Mouse (Mus musculus): ENCODE data around the gene Frmpd3. TPM values are rescaled to one million over a fixed set of nuclear protein-coding genes. Genes with fewer than 3 reads are reported as not detected.

Gene Frmpd3
- polyA plus RNA-seq (2012), result not detected in 2 replicates

DNA sequence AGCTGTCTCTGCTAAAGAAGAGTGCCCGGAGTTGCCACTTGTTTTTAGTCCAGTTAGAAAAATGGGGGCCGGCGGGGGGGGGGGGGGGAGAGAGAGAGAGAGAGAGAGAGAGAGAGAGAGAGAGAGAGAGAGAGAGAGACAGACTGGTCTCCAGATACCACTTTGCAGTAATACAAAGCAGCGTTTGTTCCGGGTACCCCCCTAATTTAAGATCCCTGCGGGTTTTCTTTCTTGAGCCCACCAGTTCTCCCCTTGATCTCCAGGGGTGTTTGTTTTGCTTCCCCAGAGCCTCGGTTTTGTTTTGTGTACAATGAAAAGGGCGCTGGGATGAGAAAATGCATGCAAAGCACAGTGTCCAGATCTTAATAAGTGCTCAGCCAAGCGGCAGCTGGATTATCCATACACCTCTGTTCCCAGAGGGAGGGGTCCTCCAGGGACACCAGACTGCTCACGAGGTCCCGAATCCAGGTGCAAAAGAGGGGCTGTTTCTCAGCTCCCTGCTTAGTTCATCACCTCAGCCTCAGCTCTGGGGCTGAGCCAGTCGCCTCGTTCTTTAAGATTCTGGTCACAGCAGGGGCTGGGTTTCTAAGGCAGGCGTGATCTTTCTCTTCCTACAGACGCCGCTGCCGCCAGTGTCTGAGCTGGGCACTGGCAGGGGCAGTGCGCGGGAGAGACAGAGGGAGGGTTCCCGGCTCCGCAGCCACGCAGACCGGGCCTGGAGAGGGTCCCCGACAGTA is at the start of gene Frmpd3:
Frmpd3 (plus strand) TSS at position 608 of the 737 bp plus-strand sequence.
- no peak for TF ChIP-seq GATA1 (IDR thresholded peaks at IDR 0.05; ENCODE audit: low read length)

DNA sequence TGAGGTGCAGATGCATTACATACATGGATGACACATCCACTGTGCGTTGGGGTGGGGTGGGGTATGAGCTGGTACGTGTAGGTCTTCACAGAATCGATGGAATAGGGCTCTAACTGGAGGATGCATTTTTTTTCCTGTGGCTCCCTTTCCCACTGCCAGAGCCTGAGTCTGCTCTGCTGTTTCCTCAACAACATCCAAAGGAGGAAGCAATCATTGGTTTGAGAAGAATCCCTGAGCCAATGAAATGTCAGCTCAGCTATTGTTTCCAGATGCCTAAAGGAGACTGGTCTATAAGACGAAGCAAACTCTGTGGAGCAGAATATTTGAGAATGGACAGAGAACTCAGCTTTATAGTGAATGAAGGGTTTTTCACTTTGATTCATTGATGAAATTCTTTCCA is 38.3 kb upstream of the Frmpd3 start:
- TF ChIP-seq GATA1 (IDR thresholded peaks at IDR 0.05; ENCODE audit: low read length), result no peak

GRCm38 (mm10) chrX:140305652-140306051 is 36.4 kb upstream of the Frmpd3 start:
- no peak for TF ChIP-seq GATA1 (IDR thresholded peaks at IDR 0.05; ENCODE audit: low read length)

DNA sequence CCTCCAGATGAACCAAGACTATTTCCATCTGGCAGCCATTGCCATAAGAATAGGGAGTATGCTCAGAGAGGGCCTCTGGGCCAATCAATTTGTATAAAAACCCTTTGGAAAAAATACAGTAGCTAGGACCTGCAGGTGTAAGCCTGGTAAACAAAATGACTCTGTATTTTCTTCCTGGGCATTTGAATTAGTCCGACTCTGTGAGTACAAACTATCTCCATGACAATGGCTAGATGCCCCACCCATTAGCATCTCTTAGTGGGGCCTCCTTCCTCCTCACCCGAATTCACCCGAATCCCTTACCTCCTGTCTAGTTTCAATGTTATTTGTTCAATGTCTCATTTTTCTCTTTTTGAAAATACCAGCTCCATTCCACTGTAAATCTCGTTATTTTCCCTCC is 24.1 kb upstream of the Frmpd3 start:
- no peak for TF ChIP-seq GATA1 (IDR thresholded peaks at IDR 0.05; ENCODE audit: low read length)

- no peak for TF ChIP-seq GATA1 (IDR thresholded peaks at IDR 0.05; ENCODE audit: low read length)
Observed at GRCm38 (mm10) chrX:140319131-140319530, 22.9 kb upstream of the Frmpd3 start.

DNA sequence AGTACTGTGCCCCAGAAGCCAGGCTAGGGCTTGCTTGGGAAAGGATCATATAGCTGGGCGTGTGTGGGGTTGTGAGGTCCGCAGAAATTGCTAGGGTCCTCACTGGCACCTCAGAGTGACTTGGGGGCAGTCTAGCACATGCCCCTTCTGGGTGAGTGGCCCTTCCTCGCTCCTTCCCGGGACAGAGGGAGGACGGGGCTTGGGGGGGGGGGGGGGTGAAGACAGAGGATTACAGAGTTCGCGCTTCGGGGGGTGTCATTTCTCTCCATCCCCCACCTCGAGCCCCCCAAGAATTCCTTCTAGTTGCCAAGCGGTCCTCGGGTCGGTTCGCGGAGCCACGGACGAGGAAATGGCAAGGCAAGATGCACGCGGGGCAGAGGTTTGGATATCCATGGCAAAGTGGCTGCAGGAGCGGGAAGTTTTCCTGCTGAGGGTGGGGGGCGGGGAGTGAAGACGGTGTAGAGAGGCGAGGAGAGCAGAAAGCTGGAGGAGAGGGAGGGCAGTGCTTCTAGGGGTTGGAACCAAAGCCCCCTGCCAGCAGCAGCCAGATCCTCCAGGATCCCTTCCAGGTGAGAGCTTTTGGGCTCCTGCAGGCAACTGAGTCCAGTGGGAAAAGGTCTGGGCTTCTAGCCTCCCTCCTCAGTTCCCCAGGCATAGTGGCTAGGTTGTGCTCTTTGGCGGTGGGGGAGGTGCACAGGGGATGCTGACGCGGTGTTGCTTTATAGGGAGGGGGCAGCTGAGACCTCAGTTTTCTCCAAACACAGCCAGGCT is 515 bp downstream of the Frmpd3 start:
- TF ChIP-seq GATA1 (IDR thresholded peaks at IDR 0.05; ENCODE audit: low read length), result no peak

GRCm38 (mm10) chrX:140375628-140376027 is 33.6 kb downstream of the Frmpd3 start:
- TF ChIP-seq GATA1 (IDR thresholded peaks at IDR 0.05; ENCODE audit: low read length), result no peak

- TF ChIP-seq GATA1 (IDR thresholded peaks at IDR 0.05; ENCODE audit: low read length), result no peak
Observed at GRCm38 (mm10) chrX:140399986-140400385, 57.9 kb downstream of the Frmpd3 start.

DNA sequence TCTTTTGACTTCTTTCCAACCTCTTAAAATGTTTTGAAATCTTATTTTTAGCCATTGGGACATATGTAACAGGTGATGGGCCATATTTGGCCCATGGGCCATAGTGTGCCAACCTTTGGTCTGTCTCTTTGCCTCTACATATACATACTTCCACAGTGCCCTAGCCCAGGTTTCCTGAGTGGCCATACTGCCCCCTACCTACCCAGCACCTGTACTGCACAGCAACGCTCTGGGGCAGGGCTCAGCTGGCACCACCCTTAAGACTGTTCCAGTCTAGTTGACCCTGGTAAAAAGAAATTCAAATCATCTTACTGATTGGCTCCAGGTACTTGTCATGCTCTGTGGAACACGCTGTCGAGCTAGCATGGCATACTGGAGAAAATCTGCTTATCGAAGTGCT is 60.8 kb downstream of the Frmpd3 start:
- TF ChIP-seq GATA1 (IDR thresholded peaks at IDR 0.05; ENCODE audit: low read length), result no peak

DNA sequence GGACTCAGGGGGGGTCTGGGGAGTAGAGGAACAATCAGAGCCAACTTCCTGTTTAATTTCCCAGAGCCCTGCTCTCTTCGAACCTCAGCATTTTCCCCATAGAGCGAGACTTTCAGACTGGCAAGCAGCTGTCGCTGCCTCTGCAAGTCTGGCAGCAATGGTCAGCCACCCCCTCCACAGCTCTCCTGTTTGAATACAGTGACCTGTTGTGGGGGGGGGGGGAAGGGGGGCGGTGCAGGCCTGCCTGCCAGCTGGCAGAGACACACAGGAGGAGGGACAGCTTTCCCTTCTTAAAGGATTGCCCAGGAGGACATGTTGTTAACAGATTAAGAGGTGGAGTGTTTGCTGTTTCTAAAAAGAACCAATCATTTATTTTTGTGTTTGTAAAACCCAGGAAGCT is 64.0 kb downstream of the Frmpd3 start:
- no peak for TF ChIP-seq GATA1 (IDR thresholded peaks at IDR 0.05; ENCODE audit: low read length)

DNA sequence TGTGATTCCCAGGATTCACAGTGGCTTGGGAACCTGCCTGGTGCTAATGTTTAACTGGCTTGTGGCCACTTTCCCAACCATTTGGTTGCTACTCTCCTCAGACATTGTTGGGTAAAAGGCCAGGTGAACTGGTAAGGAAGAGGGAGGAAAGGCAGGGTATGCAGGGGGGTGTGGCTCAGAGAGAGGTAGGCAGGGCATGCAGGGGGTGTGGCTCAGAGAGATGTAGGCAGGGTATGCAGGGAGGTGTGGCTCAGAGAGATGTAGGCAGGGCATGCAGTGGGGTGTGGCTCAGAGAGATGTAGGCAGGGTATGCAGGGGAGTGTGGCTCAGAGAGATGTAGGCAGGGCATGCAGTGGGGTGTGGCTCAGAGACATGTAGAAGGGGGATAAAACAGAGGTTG is 64.4 kb downstream of the Frmpd3 start:
- no peak for TF ChIP-seq GATA1 (IDR thresholded peaks at IDR 0.05; ENCODE audit: low read length)

DNA sequence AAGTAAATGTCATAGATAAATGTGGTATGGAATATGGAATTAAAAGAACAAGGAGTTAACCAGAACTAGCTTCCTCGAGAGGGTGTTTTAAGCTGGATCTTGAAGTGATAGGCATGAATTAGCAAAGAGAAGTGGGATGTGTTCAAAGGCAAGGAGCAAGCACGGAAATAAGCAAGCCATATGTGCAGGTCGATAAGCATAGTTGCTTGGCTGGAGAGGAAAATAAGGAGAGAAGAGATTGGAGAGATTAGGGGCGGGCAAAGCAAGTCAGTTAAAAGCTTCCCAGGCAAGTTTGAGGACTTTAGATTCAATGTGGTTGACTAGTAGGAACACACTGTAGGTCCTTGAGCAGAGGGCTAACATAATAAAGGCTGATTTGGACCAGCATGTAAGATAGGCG is 65.5 kb downstream of the Frmpd3 start:
- TF ChIP-seq GATA1 (IDR thresholded peaks at IDR 0.05; ENCODE audit: low read length), result no peak

- no peak for TF ChIP-seq GATA1 (IDR thresholded peaks at IDR 0.05; ENCODE audit: low read length)
Observed at GRCm38 (mm10) chrX:140418467-140418866, 76.4 kb downstream of the Frmpd3 start.

DNA sequence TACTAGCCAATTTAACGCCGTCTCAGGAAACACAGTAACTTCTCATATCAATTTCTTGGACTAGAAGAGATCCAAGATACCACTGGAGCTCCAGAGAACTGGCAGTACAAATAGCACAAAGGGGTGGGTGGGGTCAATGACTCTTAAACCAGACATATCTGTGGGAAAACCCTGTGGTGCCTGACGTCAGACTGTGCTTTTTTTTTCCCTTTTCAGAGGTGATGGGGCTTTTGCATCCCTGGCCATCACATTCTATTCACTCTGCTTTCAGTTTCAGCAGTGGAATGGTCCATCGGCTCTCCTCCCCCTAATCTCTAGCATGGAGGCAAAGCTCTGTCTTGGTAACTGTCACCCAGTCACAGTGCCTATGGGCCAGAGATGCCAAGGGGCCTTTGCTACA is 85.1 kb downstream of the Frmpd3 start:
- no peak for TF ChIP-seq GATA1 (IDR thresholded peaks at IDR 0.05; ENCODE audit: low read length)

DNA sequence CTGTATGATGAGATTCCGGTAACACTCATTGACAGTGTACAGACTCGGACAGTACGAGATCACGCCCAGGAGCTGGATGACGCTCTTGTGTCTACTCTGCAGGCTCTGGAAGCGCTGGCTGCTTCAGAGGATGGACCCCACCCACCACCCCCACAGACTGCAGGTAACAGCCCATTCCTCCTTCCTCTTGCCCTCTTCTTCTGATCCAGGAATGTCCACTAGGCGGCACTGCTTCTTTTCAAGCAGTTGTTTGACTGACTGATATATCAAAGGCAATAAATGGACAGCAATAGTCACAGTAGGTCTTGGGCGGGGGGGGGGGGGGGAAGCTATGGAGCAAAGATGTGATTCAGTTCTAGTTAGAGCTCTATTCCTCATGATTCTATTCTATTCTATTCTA is 86.2 kb downstream of the Frmpd3 start:
- TF ChIP-seq GATA1 (IDR thresholded peaks at IDR 0.05; ENCODE audit: low read length), result no peak

DNA sequence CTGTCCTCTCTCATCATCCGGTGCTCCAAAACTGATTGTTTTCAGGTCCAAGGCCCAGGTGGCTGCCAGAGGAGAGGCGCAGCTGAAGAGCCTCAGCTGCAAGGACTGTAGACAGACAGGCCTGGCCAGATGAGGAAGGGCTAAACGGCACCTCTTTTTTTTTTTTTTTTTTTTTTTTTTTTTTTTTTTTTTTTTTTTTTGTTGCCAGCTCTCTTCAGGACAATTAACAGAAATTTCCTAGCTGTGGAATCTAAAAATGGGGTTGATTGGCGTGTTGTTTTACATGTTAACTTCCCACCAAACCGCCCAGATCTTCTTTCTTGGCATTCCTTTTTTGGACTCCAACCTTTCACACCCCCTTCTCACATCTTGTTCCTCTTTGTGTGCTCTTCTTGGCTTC is 87.9 kb downstream of the Frmpd3 start:
- TF ChIP-seq GATA1 (IDR thresholded peaks at IDR 0.05; ENCODE audit: low read length), result no peak

DNA sequence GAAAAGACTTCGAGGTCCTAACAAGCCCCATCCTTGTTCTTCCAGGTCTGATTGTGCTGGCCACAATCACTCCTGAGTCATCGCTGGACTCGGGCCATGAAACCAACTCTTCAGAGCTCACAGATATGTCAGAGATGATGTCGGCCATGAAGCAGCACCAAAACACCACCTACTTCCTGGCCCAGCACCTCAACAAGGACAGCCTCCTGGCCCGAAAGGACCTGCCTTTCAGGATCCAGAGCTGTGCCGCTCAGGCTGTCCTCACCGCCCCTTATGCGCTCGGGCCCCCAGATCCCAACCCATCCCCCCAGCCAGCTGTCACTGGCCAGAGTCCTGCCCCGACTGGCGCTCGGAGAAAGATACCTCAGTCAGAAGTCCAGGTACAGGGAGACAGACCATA is 88.4 kb downstream of the Frmpd3 start:
- TF ChIP-seq GATA1 (IDR thresholded peaks at IDR 0.05; ENCODE audit: low read length), result no peak
